Mouse (Mus musculus) olfactory bulb, adult 2 months (tissue): ENCODE results near the gene Rec8.

ENCODE experiments used
- CTCF ChIP-seq: fragments of 200-500 bp; IDR thresholded peaks from 2 replicates; pipeline ENCODE4 v1.5.1; 2012; ENCODE audit warnings: low read depth, mild to moderate bottlenecking, low read length, moderate library complexity; ENCODE audit not compliant: insufficient read depth
- POLR2A ChIP-seq: fragments of 200-500 bp; IDR thresholded peaks from 2 replicates; pipeline ENCODE4 v1.6.1; 2012; ENCODE audit warnings: mild to moderate bottlenecking, low read depth, low read length, moderate library complexity; ENCODE audit not compliant: insufficient read depth

- TF ChIP-seq CTCF (no peak), POLR2A (peak; percentile 47; the same call in 1 of the 2 replicates)
These were observed 39.8 kb upstream of the Rec8 start, which contains the start of gene Psme1 for GRCm38 (mm10) chr14:55577871-55578667.
